Mouse (Mus musculus) right cerebral cortex, postnatal 36 days (tissue): ENCODE measurements around the gene Frmd4a.

Experiments
- DNase-seq, 2 experiments: peaks; one replicate each; pipeline ENCODE4 v3.0.0; 2022; ENCODE audit warnings: low spot score in 2 of 2, mixed read lengths in 1 of 2

Gene Frmd4a

GRCm38 (mm10) chr2:4391091-4391490 lies 373.6 kb downstream of the Frmd4a start:
- DNase-seq: no peak

GRCm38 (mm10) chr2:4391678-4392085 lies 374.2 kb downstream of the Frmd4a start:
- DNase-seq: peak in 1 of 2 experiments; percentile 21

GRCm38 (mm10) chr2:4393046-4393445 lies 375.5 kb downstream of the Frmd4a start:
- DNase-seq: no peak

GRCm38 (mm10) chr2:4394641-4395040 lies 377.1 kb downstream of the Frmd4a start:
- DNase-seq: no peak

GRCm38 (mm10) chr2:4399721-4400120 lies 382.2 kb downstream of the Frmd4a start:
- DNase-seq: no peak

DNA sequence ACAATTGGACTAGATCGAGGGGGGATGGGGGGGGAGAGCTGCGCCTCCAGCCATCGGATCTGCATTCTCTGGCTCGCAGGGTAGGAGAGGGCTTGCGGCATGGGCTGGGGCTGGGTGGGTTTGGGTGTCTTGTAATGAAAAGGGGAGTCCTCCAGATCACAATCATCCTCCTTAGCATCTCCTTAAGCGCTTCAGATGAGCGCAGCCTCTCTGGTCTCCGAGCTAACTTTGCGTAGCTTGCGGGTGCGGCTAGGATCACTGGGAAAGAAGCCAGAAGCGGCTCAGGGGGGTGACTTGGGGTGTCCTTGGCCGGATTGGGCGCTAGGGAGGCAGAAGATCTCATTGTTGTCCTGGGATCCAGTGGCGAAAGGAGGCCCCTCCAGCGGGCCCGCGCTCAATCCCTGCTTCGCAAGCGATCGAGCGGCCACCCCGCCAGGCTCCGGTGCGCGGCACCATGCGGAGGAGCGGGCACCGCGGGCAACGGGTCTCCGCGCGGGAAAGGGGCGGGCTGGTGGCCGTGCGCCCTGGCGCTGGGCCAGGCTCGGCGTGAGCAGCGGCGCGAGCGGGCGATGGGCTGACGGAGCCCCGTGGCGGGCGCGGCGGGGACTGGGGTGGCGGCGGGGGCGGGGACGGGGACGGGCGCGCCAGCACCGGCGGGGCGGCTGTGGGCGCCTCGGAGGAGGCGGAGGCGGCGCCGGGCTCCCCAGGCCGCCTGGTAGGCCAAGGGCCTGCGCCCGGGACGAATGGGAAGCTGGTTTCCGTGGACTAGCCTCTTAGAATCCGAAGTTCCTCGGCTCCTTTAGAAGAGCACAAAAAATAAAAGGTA lies 383.5 kb downstream of the Frmd4a start:
- DNase-seq: peak in 1 of 2 experiments; percentile 14

GRCm38 (mm10) chr2:4401597-4402581 lies 384.4 kb downstream of the Frmd4a start:
- peak in 1 of 2 experiments; percentile 24 for DNase-seq

- no peak for DNase-seq
Measured at GRCm38 (mm10) chr2:4406977-4407376, 389.5 kb downstream of the Frmd4a start.

GRCm38 (mm10) chr2:4409810-4410433 lies 392.4 kb downstream of the Frmd4a start:
- DNase-seq: no peak

GRCm38 (mm10) chr2:4412870-4413595 lies 395.5 kb downstream of the Frmd4a start:
- DNase-seq: no peak

- no peak for DNase-seq
Measured at GRCm38 (mm10) chr2:4413596-4414335, 396.2 kb downstream of the Frmd4a start.

- DNase-seq: no peak
Measured at GRCm38 (mm10) chr2:4420679-4421312, 403.3 kb downstream of the Frmd4a start.

GRCm38 (mm10) chr2:4421757-4422156 lies 404.2 kb downstream of the Frmd4a start:
- no peak for DNase-seq

GRCm38 (mm10) chr2:4423896-4424295 lies 406.4 kb downstream of the Frmd4a start:
- no peak for DNase-seq

DNA sequence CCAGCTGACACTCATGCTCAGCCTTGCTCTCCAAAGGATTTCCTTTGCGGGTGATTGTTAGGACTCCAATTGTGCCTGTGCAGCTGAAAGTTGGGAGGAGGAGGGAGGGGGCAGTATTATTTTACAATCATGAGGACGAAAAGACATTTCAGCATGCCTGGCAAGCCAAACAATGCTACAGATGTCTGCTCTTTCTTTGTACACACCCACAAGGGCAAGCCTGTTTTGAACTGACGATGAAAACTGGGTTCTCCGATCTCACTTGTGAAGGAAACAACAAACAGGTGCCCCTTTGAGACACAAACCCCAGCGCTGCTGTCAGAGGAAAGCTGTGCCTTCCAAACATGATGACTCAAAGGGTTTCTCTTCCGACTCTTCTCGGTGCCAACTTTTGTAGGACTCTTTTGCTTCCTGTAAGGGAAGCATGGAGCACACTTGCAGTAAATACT lies 410.9 kb downstream of the Frmd4a start:
- DNase-seq: no peak

- DNase-seq: no peak
Measured at GRCm38 (mm10) chr2:4433119-4433518, 415.6 kb downstream of the Frmd4a start.

DNA sequence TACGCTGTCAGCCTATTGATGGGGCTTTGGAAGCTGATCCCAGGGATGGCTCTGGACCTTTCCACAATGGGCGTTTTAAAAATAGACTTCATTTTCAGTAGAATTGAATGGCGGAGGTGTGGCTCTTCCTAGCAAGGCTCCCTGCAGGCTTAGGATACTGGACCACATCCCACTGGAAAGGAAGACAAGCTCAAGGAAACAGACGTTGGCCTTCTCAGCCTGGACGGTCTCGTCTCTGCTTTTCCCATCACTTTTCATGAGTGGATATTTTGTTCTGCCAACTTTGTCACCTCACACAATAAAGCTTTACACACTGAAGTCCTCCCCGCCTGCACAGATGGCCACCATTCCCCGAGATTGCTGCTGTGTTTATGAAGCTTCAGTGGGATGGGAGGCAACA lies 417.5 kb downstream of the Frmd4a start:
- no peak for DNase-seq

DNA sequence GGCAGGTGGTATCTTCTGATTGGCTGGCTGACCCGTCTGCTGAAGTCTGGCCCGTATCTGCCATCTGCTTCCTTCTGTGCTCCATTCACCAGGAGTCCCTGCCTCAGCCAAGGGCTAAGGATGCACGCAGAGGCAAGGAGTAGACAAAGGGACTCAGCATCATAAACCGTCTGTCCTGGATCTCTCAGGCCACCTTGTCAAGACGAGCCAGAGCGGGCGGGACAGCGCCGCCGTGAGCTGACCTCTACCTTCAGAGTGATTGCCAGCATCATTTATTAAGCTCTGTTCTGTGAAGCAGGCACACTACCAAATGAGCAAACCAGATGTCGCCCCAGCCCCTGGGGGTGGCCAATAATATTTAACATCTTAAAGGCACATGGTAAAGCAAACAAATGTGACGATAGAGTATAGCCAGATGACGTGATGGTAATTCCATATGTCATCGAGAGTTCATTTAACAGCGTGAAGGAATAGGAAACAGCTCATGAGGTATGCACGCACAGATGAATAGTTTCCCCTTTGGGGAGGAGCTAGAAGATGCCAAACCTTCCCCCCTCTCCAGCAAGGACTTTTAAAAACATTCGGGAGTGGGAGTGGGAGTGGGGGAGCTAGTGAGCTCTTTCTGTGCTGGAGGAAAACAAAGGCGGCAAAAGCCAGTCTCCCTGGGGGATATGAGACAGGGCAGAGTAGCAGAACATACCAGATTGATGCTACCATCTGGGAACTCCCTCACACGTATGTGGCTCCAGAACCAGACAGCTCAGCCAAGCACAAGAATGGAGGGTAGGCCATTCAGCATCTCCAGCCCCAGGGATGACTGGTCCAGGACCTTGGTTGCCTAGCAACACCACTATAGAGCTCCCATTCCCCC lies 419.1 kb downstream of the Frmd4a start:
- no peak for DNase-seq

DNA sequence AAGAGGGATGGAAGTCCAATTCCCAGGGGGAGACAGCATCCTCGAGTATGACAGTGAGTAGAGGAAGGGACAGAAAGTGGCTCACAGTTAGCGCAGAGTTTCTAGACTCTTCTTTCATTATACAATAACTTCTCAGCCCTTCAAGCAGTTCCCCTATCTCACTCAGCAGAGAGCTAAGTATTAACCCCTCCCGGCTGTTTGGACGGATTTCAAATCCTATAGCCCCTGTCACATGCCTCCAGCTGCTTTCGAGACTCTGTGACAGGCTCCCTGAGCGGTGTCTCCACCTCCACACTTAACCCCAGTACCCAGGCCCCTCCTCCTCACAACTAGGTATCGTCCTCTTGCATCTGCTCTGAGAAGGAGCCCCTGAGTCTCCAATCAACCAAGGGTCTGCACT lies 421.2 kb downstream of the Frmd4a start:
- no peak for DNase-seq
